Mouse (Mus musculus) cerebellum, adult 2 months (tissue): ENCODE measurements around the gene Grn.

Experiments used
- CTCF ChIP-seq: fragments of 200-500 bp; IDR thresholded peaks from 2 replicates; pipeline ENCODE4 v1.5.1; 2011; ENCODE audit warnings: low read depth, mild to moderate bottlenecking, control low read depth, low read length, moderate library complexity, borderline replicate concordance; ENCODE audit not compliant: insufficient read depth
- POLR2A ChIP-seq: fragments of 200-500 bp; IDR thresholded peaks from 2 replicates; pipeline ENCODE4 v1.6.1; 2011; ENCODE audit warnings: low read length, control low read depth, borderline replicate concordance; ENCODE audit not compliant: insufficient read depth

GRCm38 (mm10) chr11:102460541-102460940 is 30.4 kb downstream of the Grn start:
- TF ChIP-seq CTCF, result no peak
- no peak for TF ChIP-seq POLR2A
